ENCODE assay signal across 24 mouse cellular contexts in genomic region chr4:107955691-107956090, GRCm38 (mm10). TPM values are rescaled to one million over a fixed set of nuclear protein-coding genes. Genes with fewer than 3 reads are reported as not detected.
A peak's percentile ranks its signal among the peaks of the same experiment; 100 is the strongest.
DNase-seq lines count a peak whose midpoint lies in the region; ATAC-seq and TF ChIP-seq lines count a peak whose summit lies in the region.
"Had no signal": no experiment of that assay in that cellular context is flagged by ENCODE, and none has a peak within 500 bp of the region (broad histone marks: within the 10 kb centered on the region; RNA-seq: fewer than 3 reads in every experiment).

No protein-coding gene starts in this region.

- no peaks in the 10 kb centered on the region for H3K79me2 ChIP-seq in MEL (ENCODE audit: control insufficient read depth, insufficient read depth, low read length, poor library complexity)

- no peak overlapping the region for H3K4me2 ChIP-seq in forebrain, embryonic 14.5 days (ENCODE audit: low read length)
- H3K4me2 ChIP-seq in forebrain, embryonic 16.5 days (ENCODE audit: low read length): no peak overlapping the region
- H3K4me2 ChIP-seq in hindbrain, embryonic 16.5 days (ENCODE audit: low read length): no peak overlapping the region

- no peaks in the 10 kb centered on the region for H3K27me3 ChIP-seq in forebrain, embryonic 14.5 days (replicated peaks; ENCODE audit: control insufficient read depth, insufficient read depth, low read length)
- H3K27me3 ChIP-seq in forebrain, embryonic 16.5 days (replicated peaks; ENCODE audit: control insufficient read depth, insufficient read depth, low read length): no peaks in the 10 kb centered on the region
- H3K27me3 ChIP-seq in MEL (ENCODE audit: control insufficient read depth in 1 of 2, insufficient read depth in 2 of 2, low read length in 2 of 2): peaks cover 1 to 5% of the 10 kb centered on the region in 2 experiments
- H3K27me3 ChIP-seq in hindbrain, embryonic 16.5 days (replicated peaks; ENCODE audit: control insufficient read depth, insufficient read depth, low read length): no peaks in the 10 kb centered on the region
- H3K27me3 ChIP-seq: Patski had no signal

- WGBS in forebrain, embryonic 14.5 days: 25% methylated on average over 5 of the region's 5 CpGs
- 25% methylated on average over 5 of the region's 5 CpGs for WGBS in forebrain, embryonic 16.5 days
- 49% methylated on average over 5 of the region's 5 CpGs for WGBS in hindbrain, embryonic 16.5 days

- H3K4me3 ChIP-seq in forebrain, embryonic 14.5 days (ENCODE audit: low read depth, low read length): no peak overlapping the region
- no peak overlapping the region for H3K4me3 ChIP-seq in forebrain, embryonic 16.5 days (replicated peaks; ENCODE audit: low read length)
- no peak overlapping the region for H3K4me3 ChIP-seq in MEL (ENCODE audit: control insufficient read depth in 1 of 2, insufficient read depth in 1 of 2, low read depth in 2 of 2, low read length in 2 of 2)
- H3K4me3 ChIP-seq in hindbrain, embryonic 16.5 days (ENCODE audit: low read length): no peak overlapping the region

- H3K36me3 ChIP-seq in forebrain, embryonic 14.5 days (ENCODE audit: control insufficient read depth, insufficient read depth, low read length): no peaks in the 10 kb centered on the region
- no peaks in the 10 kb centered on the region for H3K36me3 ChIP-seq in forebrain, embryonic 16.5 days (ENCODE audit: control insufficient read depth, insufficient read depth)
- H3K36me3 ChIP-seq in MEL (ENCODE audit: control insufficient read depth in 1 of 2, insufficient read depth in 2 of 2, low read length in 2 of 2): peaks cover 0 to 3% of the 10 kb centered on the region in 2 experiments; a peak in 1 of 4 replicates
- H3K36me3 ChIP-seq in hindbrain, embryonic 16.5 days (ENCODE audit: control insufficient read depth, insufficient read depth, low read length): no peaks in the 10 kb centered on the region
- H3K36me3 ChIP-seq: G1E had no signal

- no peak overlapping the region for H3K27ac ChIP-seq in forebrain, embryonic 14.5 days (ENCODE audit: low read depth, low read length)
- no peak overlapping the region for H3K27ac ChIP-seq in forebrain, embryonic 16.5 days (ENCODE audit: low read length)
- H3K27ac ChIP-seq in MEL (ENCODE audit: control insufficient read depth, low read depth, low read length): no peak overlapping the region
- no peak overlapping the region for H3K27ac ChIP-seq in hindbrain, embryonic 16.5 days (ENCODE audit: low read depth, low read length)

- no peak for TF ChIP-seq EP300 in MEL (IDR thresholded peaks at IDR 0.05; ENCODE audit: low read depth in 1 of 2, low read length in 2 of 2)

- no peak for TF ChIP-seq CTCF in MEL (IDR thresholded peaks at IDR 0.05 in 2 of 3, conservative IDR thresholded peaks at IDR 0.05 in 1 of 3; ENCODE audit: control insufficient read depth in 1 of 3, insufficient read depth in 1 of 3, low read depth in 2 of 3, low read length in 3 of 3, poor library complexity in 1 of 3, severe bottlenecking in 1 of 3)
- no peak for TF ChIP-seq CTCF in brain, embryonic 14.5 days (IDR thresholded peaks at IDR 0.05; ENCODE audit: borderline replicate concordance, extremely low read depth, insufficient read depth, insufficient read length)

- no peak for ATAC-seq in forebrain, embryonic 14.5 days
- no peak for ATAC-seq in forebrain, embryonic 16.5 days
- ATAC-seq in hindbrain, embryonic 16.5 days: no peak
- ATAC-seq: activated CD4-positive, CD25-positive, alpha-beta regulatory T cell, adult 4 months; CD4-positive, CD25-positive, alpha-beta regulatory T cell, adult 4 months; Patski had no signal

- no peak for TF ChIP-seq POLR2A in MEL (IDR thresholded peaks at IDR 0.05; ENCODE audit: control insufficient read depth in 1 of 2, insufficient read depth in 1 of 2, low read depth in 1 of 2, low read length in 2 of 2, poor library complexity in 1 of 2)
- no peak for TF ChIP-seq POLR2A in brain, embryonic 14.5 days (IDR thresholded peaks at IDR 0.05; ENCODE audit: borderline replicate concordance, extremely low read depth, insufficient read depth, insufficient read length, poor library complexity, severe bottlenecking)

- peaks cover 5% of the 10 kb centered on the region for H3K4me1 ChIP-seq in forebrain, embryonic 14.5 days (ENCODE audit: control insufficient read depth, insufficient read depth, low read length)
- H3K4me1 ChIP-seq in forebrain, embryonic 16.5 days (replicated peaks; ENCODE audit: control insufficient read depth, insufficient read depth, low read length): 0 out of 2 replicates have a peak, but pooled peaks cover 4% of the 10 kb centered on the region
- peaks cover 0 to 7% of the 10 kb centered on the region in 2 experiments; a peak in 2 of 4 replicates for H3K4me1 ChIP-seq in MEL (ENCODE audit: control insufficient read depth in 1 of 2, insufficient read depth in 2 of 2, low read length in 2 of 2)
- no peaks in the 10 kb centered on the region for H3K4me1 ChIP-seq in hindbrain, embryonic 16.5 days (ENCODE audit: control insufficient read depth, insufficient read depth, low read depth, low read length)

- H3K9ac ChIP-seq in forebrain, embryonic 14.5 days (ENCODE audit: low read length): no peak overlapping the region
- H3K9ac ChIP-seq in forebrain, embryonic 16.5 days (replicated peaks; ENCODE audit: low read depth, low read length): no peak overlapping the region
- H3K9ac ChIP-seq in MEL (ENCODE audit: control insufficient read depth, low read depth, low read length, poor library complexity, severe bottlenecking): no peak overlapping the region
- no peak overlapping the region for H3K9ac ChIP-seq in hindbrain, embryonic 16.5 days (ENCODE audit: low read depth, low read length)

- peak; percentile 57 for DNase-seq in forebrain, embryonic 14.5 days (ENCODE audit: low spot score)
- DNase-seq in MEL (ENCODE audit: low read depth, low spot score): peak; percentile 37
- peak; percentile 76 for DNase-seq in brain, embryonic 14.5 days (ENCODE audit: low read depth)
- no peak for DNase-seq in spleen, postnatal 10 days (ENCODE audit: low spot score in 2 of 2)
- DNase-seq: adrenal gland, adult 2 months; adrenal gland, adult 8-10 months; adrenal gland, postnatal 10 days; adrenal gland, postnatal 14 days; adrenal gland, postnatal 25 days; adrenal gland, postnatal 36 days; B cell, adult 2 months; cerebellum, adult 11 months; cerebellum, adult 11-12 months; cerebellum, adult 18-20 months; cerebellum, adult 2 months; cerebellum, adult 8-10 months had no signal

- no peak for TF ChIP-seq RAD21 in MEL (IDR thresholded peaks at IDR 0.05; ENCODE audit: low read depth, low read length)

- H3K9me3 ChIP-seq in forebrain, embryonic 14.5 days (replicated peaks; ENCODE audit: control insufficient read depth, low read length): no peaks in the 10 kb centered on the region
- no peaks in the 10 kb centered on the region for H3K9me3 ChIP-seq in forebrain, embryonic 16.5 days (ENCODE audit: control insufficient read depth, low read length)
- H3K9me3 ChIP-seq in MEL (replicated peaks; ENCODE audit: insufficient read depth, low read length): no peaks in the 10 kb centered on the region
- H3K9me3 ChIP-seq in hindbrain, embryonic 16.5 days (ENCODE audit: control insufficient read depth, low read length): no peaks in the 10 kb centered on the region
- H3K9me3 ChIP-seq: G1E had no signal

TF ChIP-seq in MEL, 35 proteins besides CTCF, POLR2A, EP300 and RAD21:
- TF ChIP-seq MAFK (IDR thresholded peaks at IDR 0.05; ENCODE audit: borderline replicate concordance, low read depth, low read length): no peak
- no peak for TF ChIP-seq GATA1 (IDR thresholded peaks at IDR 0.05; ENCODE audit: low read depth, low read length)
- no peak for TF ChIP-seq POLR2AphosphoS2 (IDR thresholded peaks at IDR 0.05; ENCODE audit: low read length)
- no peak for TF ChIP-seq JUND (IDR thresholded peaks at IDR 0.05; ENCODE audit: low read depth, low read length)
- TF ChIP-seq MXI1 (IDR thresholded peaks at IDR 0.05; ENCODE audit: low read depth, low read length): no peak
- no peak for TF ChIP-seq MYC (IDR thresholded peaks at IDR 0.05; ENCODE audit: low read depth, low read length)
- no peak for TF ChIP-seq USF1 (IDR thresholded peaks at IDR 0.05; ENCODE audit: low read depth, low read length)
- no peak for TF ChIP-seq ETS1 (IDR thresholded peaks at IDR 0.05; ENCODE audit: low read depth, low read length)
- no peak for TF ChIP-seq RCOR1 (IDR thresholded peaks at IDR 0.05; ENCODE audit: low read depth, low read length)
- TF ChIP-seq ZKSCAN1 (IDR thresholded peaks at IDR 0.05; ENCODE audit: low read depth, low read length): no peak
- TF ChIP-seq SMC3 (IDR thresholded peaks at IDR 0.05; ENCODE audit: low read depth, low read length): no peak
- no peak for TF ChIP-seq KAT2A (conservative IDR thresholded peaks at IDR 0.05; ENCODE audit: low read depth, low read length)
- TF ChIP-seq TAL1 (IDR thresholded peaks at IDR 0.05; ENCODE audit: low read length): no peak
- TF ChIP-seq NELFE (IDR thresholded peaks at IDR 0.05; ENCODE audit: low read depth, low read length): no peak
- TF ChIP-seq NRF1 (IDR thresholded peaks at IDR 0.05; ENCODE audit: insufficient read depth, low read depth, low read length, poor library complexity, severe bottlenecking): no peak
- TF ChIP-seq TCF12 (IDR thresholded peaks at IDR 0.05; ENCODE audit: low read depth, low read length): no peak

RNA-seq across cellular contexts. Expression of gene Slc1a7, which starts 12.4 kb away (rescaled TPM):
- polyA plus RNA-seq in forebrain, embryonic 14.5 days (2014; fragmentation: Nextera tagmentation; extraction: Ambion mirVana): not detected in 2 replicates
- polyA plus RNA-seq in forebrain, embryonic 16.5 days (2015; fragmentation: Nextera tagmentation; extraction: Ambion mirVana): not detected in 2 replicates
- total RNA-seq in MEL (2012; rRNA removed): not detected in 2 replicates
- polyA plus RNA-seq in MEL (2012; ENCODE audit: insufficient read depth in 1 of 2, insufficient read length in 2 of 2, low read depth in 1 of 2, low replicate concordance in 2 of 2, missing spikeins in 1 of 2): under 1 TPM in 1 of 2 experiments, not detected in 1; 0.68 TPM
- polyA plus RNA-seq in brain, embryonic 14.5 days (2012; rRNA removed): 0.08 and 0.10 TPM in 2 replicates
- polyA plus RNA-seq in hindbrain, embryonic 16.5 days (2015; fragmentation: Nextera tagmentation; extraction: Ambion mirVana): 0.18 TPM in 1 of 2 replicates, not detected in the other
- total RNA-seq: CH12.LX had no signal
- polyA plus RNA-seq: C2C12; CD4-positive, CD25-positive, alpha-beta regulatory T cell, adult 4 months; G1E had no signal

RNA-seq across cellular contexts. Expression of gene Cpt2, which starts 32.3 kb away (rescaled TPM):
- 20.3 and 21.0 TPM in 2 replicates for polyA plus RNA-seq in forebrain, embryonic 14.5 days (2014; fragmentation: Nextera tagmentation; extraction: Ambion mirVana)
- polyA plus RNA-seq in forebrain, embryonic 16.5 days (2015; fragmentation: Nextera tagmentation; extraction: Ambion mirVana): 10.4 and 16.3 TPM in 2 replicates
- 14.0 and 16.1 TPM in 2 replicates for total RNA-seq in MEL (2012; rRNA removed)
- polyA plus RNA-seq in MEL (2012; ENCODE audit: insufficient read depth in 1 of 2, insufficient read length in 2 of 2, low read depth in 1 of 2, low replicate concordance in 2 of 2, missing spikeins in 1 of 2): 10 to 100 TPM in 1 of 2 experiments, not detected in 1; 37.6 TPM
- 14.1 and 15.6 TPM in 2 replicates for polyA plus RNA-seq in brain, embryonic 14.5 days (2012; rRNA removed)
- 16.3 and 19.1 TPM in 2 replicates for polyA plus RNA-seq in hindbrain, embryonic 16.5 days (2015; fragmentation: Nextera tagmentation; extraction: Ambion mirVana)

Comparison
In these comparisons a context has a peak if more than half of its experiments do, and no peak if none do; other contexts are left out.
1. DNase-seq: peak in forebrain, embryonic 14.5 days (single experiment), MEL (single experiment) and brain, embryonic 14.5 days (single experiment); none in spleen, postnatal 10 days (0 of 2).